In genomic region chr4:135439904-135440522, GRCm38 (mm10) we compare ENCODE assay signal across 10 mouse cellular contexts. TPM values are rescaled to one million over a fixed set of nuclear protein-coding genes. Genes with fewer than 3 reads are reported as not detected.
DNase-seq lines count a peak whose midpoint lies in the region; ATAC-seq and TF ChIP-seq lines count a peak whose summit lies in the region.
"Had no signal": no experiment of that assay in that cellular context is flagged by ENCODE, and none has a peak within 500 bp of the region (broad histone marks: within the 10 kb centered on the region; RNA-seq: fewer than 3 reads in every experiment).

No protein-coding gene starts in this region.

- H3K9ac ChIP-seq in hindbrain, postnatal 0 days (replicated peaks; ENCODE audit: low read length), result no peak overlapping the region
- no peak overlapping the region for H3K9ac ChIP-seq in hindbrain, embryonic 12.5 days
- 0 out of 2 replicates have a peak overlapping the region, but pooled peaks have one; percentile 11 for H3K9ac ChIP-seq in liver, embryonic 16.5 days (ENCODE audit: low read depth, low read length)
- H3K9ac ChIP-seq: neural tube, embryonic 12.5 days had no signal

- 57% methylated on average over 9 of the region's 9 CpGs for WGBS in hindbrain, postnatal 0 days
- WGBS in hindbrain, embryonic 12.5 days, result 57% methylated on average over 9 of the region's 9 CpGs
- WGBS in liver, embryonic 16.5 days (ENCODE audit: insufficient replicate concordance), result 7% methylated on average over 9 of the region's 9 CpGs
- 17% methylated on average over 9 of the region's 9 CpGs for WGBS in spleen, adult 2 months

- no peak overlapping the region for H3K27ac ChIP-seq in hindbrain, postnatal 0 days
- H3K27ac ChIP-seq in hindbrain, embryonic 12.5 days, result no peak overlapping the region
- peak overlapping the region; percentile 94 for H3K27ac ChIP-seq in liver, embryonic 16.5 days (ENCODE audit: low read length)
- peak overlapping the region; percentile 72; the same call in 1 of the 2 replicates for H3K27ac ChIP-seq in spleen, adult 2 months (ENCODE audit: insufficient read depth, low read length)
- H3K27ac ChIP-seq: neural tube, embryonic 12.5 days had no signal

- H3K9me3 ChIP-seq in hindbrain, postnatal 0 days (ENCODE audit: low read length), result no peaks in the 10 kb centered on the region
- no peaks in the 10 kb centered on the region for H3K9me3 ChIP-seq in hindbrain, embryonic 12.5 days (replicated peaks)
- H3K9me3 ChIP-seq in liver, embryonic 16.5 days (replicated peaks; ENCODE audit: control insufficient read depth, low read length), result no peaks in the 10 kb centered on the region
- H3K9me3 ChIP-seq: embryonic facial prominence, embryonic 13.5 days; neural tube, embryonic 12.5 days had no signal

- peak; percentile 44 for DNase-seq in hindbrain, postnatal 0 days (ENCODE audit: low spot score)
- peak; percentile 55 for DNase-seq in MN1 (ENCODE audit: low spot score)
- DNase-seq in forelimb bud, embryonic 11.5 days (ENCODE audit: low read depth, low spot score), result peak; percentile 51
- peak; percentile 23 to 68 for DNase-seq in spleen, adult 2 months (ENCODE audit: low read depth in 1 of 2, low spot score in 2 of 2)
- no peak for DNase-seq in ovary, postnatal 10 days (ENCODE audit: low spot score)
- no peak for DNase-seq in urinary bladder, postnatal 10 days (ENCODE audit: low spot score)

- no peaks in the 10 kb centered on the region for H3K36me3 ChIP-seq in hindbrain, postnatal 0 days (ENCODE audit: insufficient read depth, low read length)
- H3K36me3 ChIP-seq in hindbrain, embryonic 12.5 days, result no peaks in the 10 kb centered on the region
- H3K36me3 ChIP-seq in liver, embryonic 16.5 days (ENCODE audit: control insufficient read depth, insufficient read depth), result no peaks in the 10 kb centered on the region
- H3K36me3 ChIP-seq in spleen, adult 2 months (ENCODE audit: control insufficient read depth, insufficient read depth, low read length), result no peaks in the 10 kb centered on the region
- H3K36me3 ChIP-seq: embryonic facial prominence, embryonic 13.5 days; neural tube, embryonic 12.5 days had no signal

- no peaks in the 10 kb centered on the region for H3K27me3 ChIP-seq in hindbrain, postnatal 0 days (ENCODE audit: insufficient read depth, low read length)
- H3K27me3 ChIP-seq in hindbrain, embryonic 12.5 days, result no peaks in the 10 kb centered on the region
- H3K27me3 ChIP-seq in liver, embryonic 16.5 days (ENCODE audit: control insufficient read depth, insufficient read depth, low read depth, low read length), result no peaks in the 10 kb centered on the region
- no peaks in the 10 kb centered on the region for H3K27me3 ChIP-seq in spleen, adult 2 months (ENCODE audit: control insufficient read depth, insufficient read depth, low read length)
- H3K27me3 ChIP-seq: embryonic facial prominence, embryonic 13.5 days; neural tube, embryonic 12.5 days had no signal

- TF ChIP-seq POLR2A in spleen, adult 2 months (IDR thresholded peaks at IDR 0.05; ENCODE audit: low read depth, low read length), result no peak

- ATAC-seq in hindbrain, postnatal 0 days, result no peak
- ATAC-seq in hindbrain, embryonic 12.5 days (ENCODE audit: low FRiP score), result no peak
- ATAC-seq in liver, embryonic 16.5 days (ENCODE audit: low read depth), result peak; percentile 79

- H3K4me3 ChIP-seq in hindbrain, postnatal 0 days (ENCODE audit: low read length), result no peak overlapping the region
- H3K4me3 ChIP-seq in hindbrain, embryonic 12.5 days, result no peak overlapping the region
- H3K4me3 ChIP-seq in liver, embryonic 16.5 days (ENCODE audit: low read depth, low read length), result no peak overlapping the region
- no peak overlapping the region for H3K4me3 ChIP-seq in spleen, adult 2 months (ENCODE audit: extremely low read depth, insufficient read depth, insufficient read length)
- H3K4me3 ChIP-seq: neural tube, embryonic 12.5 days had no signal

- H3K4me1 ChIP-seq in hindbrain, postnatal 0 days (ENCODE audit: insufficient read depth, low read length), result no peaks in the 10 kb centered on the region
- H3K4me1 ChIP-seq in hindbrain, embryonic 12.5 days, result peaks cover 6% of the 10 kb centered on the region; the same call in 1 of the 2 replicates
- H3K4me1 ChIP-seq in liver, embryonic 16.5 days (ENCODE audit: control insufficient read depth, low read depth, low read length), result peaks cover 21% of the 10 kb centered on the region
- H3K4me1 ChIP-seq in spleen, adult 2 months (ENCODE audit: control insufficient read depth, insufficient read depth, insufficient read length), result peaks cover 8% of the 10 kb centered on the region; the same call in 1 of the 2 replicates
- H3K4me1 ChIP-seq: neural tube, embryonic 12.5 days had no signal

- TF ChIP-seq CTCF in hindbrain, postnatal 0 days (IDR thresholded peaks at IDR 0.05; ENCODE audit: low read depth), result peak; percentile 73
- peak; percentile 10; the same call in 1 of the 2 replicates for TF ChIP-seq CTCF in spleen, adult 2 months (IDR thresholded peaks at IDR 0.05; ENCODE audit: extremely low read depth, insufficient read depth, insufficient read length, insufficient replicate concordance)

- no peak overlapping the region for H3K4me2 ChIP-seq in hindbrain, postnatal 0 days (ENCODE audit: low read depth, low read length)
- H3K4me2 ChIP-seq in hindbrain, embryonic 12.5 days (replicated peaks), result no peak overlapping the region
- peak overlapping the region; percentile 65; the same call in 1 of the 2 replicates for H3K4me2 ChIP-seq in liver, embryonic 16.5 days (ENCODE audit: low read depth, low read length)

RNA-seq across cellular contexts. Expression of gene Rcan3, which starts 6.4 kb away (rescaled TPM):
- total RNA-seq in hindbrain, postnatal 0 days (2014; rRNA removed), result 81.3 and 82.1 TPM in 2 replicates
- 56.3 and 58.4 TPM in 2 replicates for polyA plus RNA-seq in hindbrain, postnatal 0 days (2015; fragmentation: Nextera tagmentation; extraction: Ambion mirVana)
- 20.0 and 20.1 TPM in 2 replicates for polyA plus RNA-seq in hindbrain, embryonic 12.5 days (2016; fragmentation: Nextera tagmentation; extraction: Ambion mirVana)
- 3.1 and 3.5 TPM in 2 replicates for polyA plus RNA-seq in liver, embryonic 16.5 days (2015; fragmentation: Nextera tagmentation; extraction: Ambion mirVana)
- 6.3 and 7.9 TPM in 2 replicates for polyA plus RNA-seq in spleen, adult 2 months (2012; rRNA removed)

RNA-seq across cellular contexts. Expression of gene Ncmap, which starts 42.0 kb away (rescaled TPM):
- total RNA-seq in hindbrain, postnatal 0 days (2014; rRNA removed), result 0.75 and 6.9 TPM in 2 replicates
- 1.5 and 2.1 TPM in 2 replicates for polyA plus RNA-seq in hindbrain, postnatal 0 days (2015; fragmentation: Nextera tagmentation; extraction: Ambion mirVana)
- 2.9 and 6.1 TPM in 2 replicates for polyA plus RNA-seq in hindbrain, embryonic 12.5 days (2016; fragmentation: Nextera tagmentation; extraction: Ambion mirVana)
- 0.08 and 0.19 TPM in 2 replicates for polyA plus RNA-seq in liver, embryonic 16.5 days (2015; fragmentation: Nextera tagmentation; extraction: Ambion mirVana)
- 0.83 and 1.2 TPM in 2 replicates for polyA plus RNA-seq in spleen, adult 2 months (2012; rRNA removed)

RNA-seq across cellular contexts. Expression of gene Stpg1, which starts 54.6 kb away (rescaled TPM):
- total RNA-seq in hindbrain, postnatal 0 days (2014; rRNA removed), result 0.42 and 0.79 TPM in 2 replicates
- 0.29 and 0.71 TPM in 2 replicates for polyA plus RNA-seq in hindbrain, postnatal 0 days (2015; fragmentation: Nextera tagmentation; extraction: Ambion mirVana)
- 0.56 and 0.71 TPM in 2 replicates for polyA plus RNA-seq in hindbrain, embryonic 12.5 days (2016; fragmentation: Nextera tagmentation; extraction: Ambion mirVana)
- not detected in 2 replicates for polyA plus RNA-seq in liver, embryonic 16.5 days (2015; fragmentation: Nextera tagmentation; extraction: Ambion mirVana)
- 0.02 and 0.04 TPM in 2 replicates for polyA plus RNA-seq in spleen, adult 2 months (2012; rRNA removed)
- polyA plus RNA-seq: embryonic facial prominence, embryonic 13.5 days had no signal

RNA-seq across cellular contexts. Expression of gene Nipal3, which starts 54.8 kb away (rescaled TPM):
- total RNA-seq in hindbrain, postnatal 0 days (2014; rRNA removed), result 97.3 and 122 TPM in 2 replicates
- 8.5 and 9.4 TPM in 2 replicates for polyA plus RNA-seq in hindbrain, postnatal 0 days (2015; fragmentation: Nextera tagmentation; extraction: Ambion mirVana)
- polyA plus RNA-seq in hindbrain, embryonic 12.5 days (2016; fragmentation: Nextera tagmentation; extraction: Ambion mirVana), result 3.5 and 4.1 TPM in 2 replicates
- 2.7 and 3.2 TPM in 2 replicates for polyA plus RNA-seq in liver, embryonic 16.5 days (2015; fragmentation: Nextera tagmentation; extraction: Ambion mirVana)
- 23.5 and 29.0 TPM in 2 replicates for polyA plus RNA-seq in spleen, adult 2 months (2012; rRNA removed)

Comparison
In these comparisons a context has a peak if more than half of its experiments do, and no peak if none do; other contexts are left out.
1. DNase-seq: peak in hindbrain, postnatal 0 days (single experiment), MN1 (single experiment), forelimb bud, embryonic 11.5 days (single experiment) and spleen, adult 2 months (2 of 2); none in ovary, postnatal 10 days (single experiment) and urinary bladder, postnatal 10 days (single experiment).
2. H3K27ac ChIP-seq: peak in liver, embryonic 16.5 days (single experiment) and spleen, adult 2 months (single experiment); none in hindbrain, postnatal 0 days (single experiment) and hindbrain, embryonic 12.5 days (single experiment).